Mouse (Mus musculus): ENCODE measurements around the gene Cyp4f14. TPM values are rescaled to one million over a fixed set of nuclear protein-coding genes. Genes with fewer than 3 reads are reported as not detected.

Gene Cyp4f14
- total RNA-seq, 2 experiments from 2014 or later = not detected

GRCm38 (mm10) chr17:32895421-32895820 is 21.7 kb downstream of the Cyp4f14 start:
- no peak for ATAC-seq (ENCODE audit: poor library complexity, severe bottlenecking)

GRCm38 (mm10) chr17:32893901-32894300 is 23.2 kb downstream of the Cyp4f14 start:
- no peak for ATAC-seq (ENCODE audit: poor library complexity, severe bottlenecking)

- peak; percentile 94 for ATAC-seq (ENCODE audit: poor library complexity, severe bottlenecking)
Measured at GRCm38 (mm10) chr17:32891239-32892180, 25.6 kb downstream of the Cyp4f14 start, which contains the start of gene Zfp870. TSS of gene Zfp870 (minus strand) at chr17:32891642.

GRCm38 (mm10) chr17:32890852-32891238 is 26.3 kb downstream of the Cyp4f14 start:
- ATAC-seq (ENCODE audit: poor library complexity, severe bottlenecking) = peak; percentile 11

- ATAC-seq (ENCODE audit: poor library complexity, severe bottlenecking) = no peak
Measured at GRCm38 (mm10) chr17:32889611-32890010, 27.5 kb downstream of the Cyp4f14 start.

- ATAC-seq (ENCODE audit: poor library complexity, severe bottlenecking) = no peak
Measured at GRCm38 (mm10) chr17:32880320-32881218, 36.6 kb downstream of the Cyp4f14 start.

- ATAC-seq (ENCODE audit: poor library complexity, severe bottlenecking) = no peak
Measured at GRCm38 (mm10) chr17:32878773-32879172, 38.4 kb downstream of the Cyp4f14 start.

- ATAC-seq (ENCODE audit: poor library complexity, severe bottlenecking) = no peak
Measured at GRCm38 (mm10) chr17:32877471-32878171, 39.5 kb downstream of the Cyp4f14 start.

GRCm38 (mm10) chr17:32872696-32873095 is 44.4 kb downstream of the Cyp4f14 start:
- ATAC-seq (ENCODE audit: poor library complexity, severe bottlenecking) = no peak

- ATAC-seq (ENCODE audit: poor library complexity, severe bottlenecking) = no peak
Measured at GRCm38 (mm10) chr17:32872091-32872490, 45.1 kb downstream of the Cyp4f14 start.

GRCm38 (mm10) chr17:32871483-32871882 is 45.7 kb downstream of the Cyp4f14 start:
- ATAC-seq (ENCODE audit: poor library complexity, severe bottlenecking) = no peak

GRCm38 (mm10) chr17:32867266-32867665 is 49.9 kb downstream of the Cyp4f14 start:
- peak; percentile 56 for ATAC-seq (ENCODE audit: poor library complexity, severe bottlenecking)

- peak; percentile 49; the same call in 1 of the 2 replicates for ATAC-seq (ENCODE audit: poor library complexity, severe bottlenecking)
Measured at GRCm38 (mm10) chr17:32856713-32857112, 60.4 kb downstream of the Cyp4f14 start.

Other genes starting within 250 kb of the Cyp4f14 start
- gene Cyp4f15, start 231.7 kb downstream of the Cyp4f14 start, total RNA-seq (2015) = not detected in 2 replicates
- not detected in 2 replicates for gene Cyp4f15, start 231.7 kb downstream of the Cyp4f14 start, total RNA-seq (2017)
- 45.8 and 49.6 TPM in 2 replicates for gene Zfp871, start 129.1 kb downstream of the Cyp4f14 start, total RNA-seq (2015)
- 26.5 and 29.9 TPM in 2 replicates for gene Zfp871, start 129.1 kb downstream of the Cyp4f14 start, total RNA-seq (2017)
- gene Zfp811, start 107.4 kb downstream of the Cyp4f14 start, total RNA-seq (2015) = not detected in 2 replicates
- gene Zfp811, start 107.4 kb downstream of the Cyp4f14 start, total RNA-seq (2017) = 0.18 TPM in 1 of 2 replicates, not detected in the other
- 2.4 and 3.2 TPM in 2 replicates for gene Zfp799, start 87.1 kb downstream of the Cyp4f14 start, total RNA-seq (2015)
- 2.6 and 3.3 TPM in 2 replicates for gene Zfp799, start 87.1 kb downstream of the Cyp4f14 start, total RNA-seq (2017)
- 2.4 and 3.4 TPM in 2 replicates for gene Zfp870, start 25.7 kb downstream of the Cyp4f14 start, total RNA-seq (2015)
- gene Zfp870, start 25.7 kb downstream of the Cyp4f14 start, total RNA-seq (2017) = 2.1 and 2.9 TPM in 2 replicates
- gene Cyp4f13, start 30.1 kb upstream of the Cyp4f14 start, total RNA-seq (2015) = 19.0 and 20.2 TPM in 2 replicates
- 9.2 and 11.7 TPM in 2 replicates for gene Cyp4f13, start 30.1 kb upstream of the Cyp4f14 start, total RNA-seq (2017)
- 16.7 and 20.0 TPM in 2 replicates for gene Zfp472, start 48.5 kb upstream of the Cyp4f14 start, total RNA-seq (2015)
- 14.0 and 22.5 TPM in 2 replicates for gene Zfp472, start 48.5 kb upstream of the Cyp4f14 start, total RNA-seq (2017)
- gene Zfp952, start 75.8 kb upstream of the Cyp4f14 start, total RNA-seq (2015) = 5.2 and 7.2 TPM in 2 replicates
- 6.4 and 8.2 TPM in 2 replicates for gene Zfp952, start 75.8 kb upstream of the Cyp4f14 start, total RNA-seq (2017)
- gene Zfp763, start 116.1 kb upstream of the Cyp4f14 start, total RNA-seq (2015) = 3.8 and 4.0 TPM in 2 replicates
- gene Zfp763, start 116.1 kb upstream of the Cyp4f14 start, total RNA-seq (2017) = 3.0 and 3.6 TPM in 2 replicates
- not detected in 2 replicates for gene 4921501E09Rik, start 150.7 kb upstream of the Cyp4f14 start, total RNA-seq (2015)
- not detected in 2 replicates for gene 4921501E09Rik, start 150.7 kb upstream of the Cyp4f14 start, total RNA-seq (2017)
- 3.8 and 4.0 TPM in 2 replicates for gene Zfp563, start 172.0 kb upstream of the Cyp4f14 start, total RNA-seq (2015)
- gene Zfp563, start 172.0 kb upstream of the Cyp4f14 start, total RNA-seq (2017) = 2.8 and 2.9 TPM in 2 replicates
- gene Morc2b, start 222.3 kb upstream of the Cyp4f14 start, total RNA-seq (2015) = not detected in 2 replicates
- gene Morc2b, start 222.3 kb upstream of the Cyp4f14 start, total RNA-seq (2017) = not detected in 2 replicates